8 mouse cellular contexts compared by ENCODE assay signal in the genomic region with DNA sequence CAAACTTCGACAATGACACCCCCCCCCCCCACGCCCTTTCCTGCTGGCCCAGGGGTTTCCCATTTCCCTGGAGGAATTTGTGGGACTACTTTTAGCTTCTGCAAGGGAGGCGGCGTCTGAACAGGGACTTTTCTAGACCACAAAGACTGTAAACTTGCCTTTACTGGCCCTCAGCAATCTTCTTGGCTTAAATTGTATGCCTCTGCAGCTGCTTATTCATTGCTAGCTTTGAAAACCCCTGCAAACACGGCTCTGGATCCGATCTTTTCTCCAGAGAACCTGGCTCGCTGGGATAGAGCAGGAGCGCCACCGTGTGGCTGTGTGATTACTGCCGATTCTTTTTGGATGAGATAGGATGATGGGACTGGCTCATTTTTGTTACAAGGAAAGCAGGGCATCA. TPM values are rescaled to one million over a fixed set of nuclear protein-coding genes. Genes with fewer than 3 reads are reported as not detected.
DNase-seq lines count a peak whose midpoint lies in the region; ATAC-seq and TF ChIP-seq lines count a peak whose summit lies in the region.

No protein-coding gene starts in this region.

- 0 out of 2 replicates have a peak overlapping the region, but pooled peaks have one; percentile 17 for H3K4me2 ChIP-seq in forebrain, embryonic 16.5 days (ENCODE audit: low read length)
- H3K4me2 ChIP-seq in neural tube, embryonic 14.5 days (ENCODE audit: low read depth, low read length) = no peak overlapping the region

- no peak for TF ChIP-seq POLR2A in testis, adult 2 months (IDR thresholded peaks at IDR 0.05; ENCODE audit: control insufficient read depth, low read depth, low read length)

- peak overlapping the region in 1 of 2 experiments; percentile 51; a peak in 1 of 4 replicates for H3K4me3 ChIP-seq in ES-E14 (ENCODE audit: insufficient read depth in 1 of 2, low read depth in 1 of 2, low read length in 2 of 2, poor library complexity in 1 of 2, severe bottlenecking in 1 of 2)
- H3K4me3 ChIP-seq in forebrain, embryonic 16.5 days (replicated peaks; ENCODE audit: low read length) = no peak overlapping the region
- H3K4me3 ChIP-seq in neural tube, embryonic 14.5 days (ENCODE audit: low read depth, low read length) = no peak overlapping the region
- H3K4me3 ChIP-seq in testis, adult 2 months (ENCODE audit: control insufficient read depth, low read depth, low read length) = no peak overlapping the region; the same call in 1 of the 2 replicates

- H3K27ac ChIP-seq in ES-E14 (ENCODE audit: insufficient read depth, low read depth, low read length, poor library complexity, severe bottlenecking) = no peak overlapping the region
- no peak overlapping the region for H3K27ac ChIP-seq in forebrain, embryonic 16.5 days (ENCODE audit: low read length)
- no peak overlapping the region for H3K27ac ChIP-seq in neural tube, embryonic 14.5 days (ENCODE audit: low read depth, low read length)
- peak overlapping the region; percentile 36; the same call in 1 of the 2 replicates for H3K27ac ChIP-seq in testis, adult 2 months (ENCODE audit: control insufficient read depth, insufficient read depth, low read depth, low read length)

- DNase-seq in ES-E14 (ENCODE audit: low read depth, low spot score) = peak; percentile 80
- peak; percentile 46 for DNase-seq in cerebellum, adult 11-12 months
- DNase-seq in heart, postnatal 36 days = peak; percentile 93 to 96
- peak; percentile 80 to 95 for DNase-seq in layer of hippocampus, adult 18-20 months (ENCODE audit: low spot score in 2 of 2)
- peak; percentile 79 to 80 for DNase-seq in lung, adult 18-20 months

- H3K9me3 ChIP-seq in ES-E14 (ENCODE audit: control insufficient read depth, insufficient read depth, low read depth, low read length) = no peaks in the 10 kb centered on the region
- H3K9me3 ChIP-seq in forebrain, embryonic 16.5 days (ENCODE audit: control insufficient read depth, low read length) = no peaks in the 10 kb centered on the region
- no peaks in the 10 kb centered on the region for H3K9me3 ChIP-seq in neural tube, embryonic 14.5 days (ENCODE audit: control insufficient read depth, low read length)

- peaks cover 0 to 2% of the 10 kb centered on the region in 2 experiments; a peak in 1 of 4 replicates for H3K4me1 ChIP-seq in ES-E14 (ENCODE audit: control insufficient read depth in 2 of 2, insufficient read depth in 2 of 2, low read length in 2 of 2, poor library complexity in 1 of 2)
- H3K4me1 ChIP-seq in forebrain, embryonic 16.5 days (replicated peaks; ENCODE audit: control insufficient read depth, insufficient read depth, low read length) = peaks cover 4% of the 10 kb centered on the region; the same call in 1 of the 2 replicates
- H3K4me1 ChIP-seq in neural tube, embryonic 14.5 days (ENCODE audit: control insufficient read depth, insufficient read depth, low read length) = no peaks in the 10 kb centered on the region
- peaks cover 2% of the 10 kb centered on the region; the same call in 1 of the 2 replicates for H3K4me1 ChIP-seq in testis, adult 2 months (ENCODE audit: control insufficient read depth, insufficient read depth, low read length)

- peak; percentile 80 for ATAC-seq in forebrain, embryonic 16.5 days
- ATAC-seq in neural tube, embryonic 14.5 days (ENCODE audit: low read depth) = peak; percentile 41; the same call in 1 of the 2 replicates

- in situ Hi-C loops in ES-E14 (cut with MboI; ENCODE audit: low sequenced_read_pairs in 2 of 2, unreplicated experiment in 2 of 2) = loop anchor here (5.0 to 25.0 kb wide), 2 partner anchors 188 to 423 kb away; a partner anchor contains a TSS

- intact Hi-C loops in heart, postnatal 36 days (cut with DNase I) = loop anchor here (1.0 to 5.0 kb wide), 7 partner anchors 138 to 613 kb away; a partner anchor contains a TSS

- H3K27me3 ChIP-seq in forebrain, embryonic 16.5 days (replicated peaks; ENCODE audit: control insufficient read depth, insufficient read depth, low read length) = no peaks in the 10 kb centered on the region
- no peaks in the 10 kb centered on the region for H3K27me3 ChIP-seq in neural tube, embryonic 14.5 days (ENCODE audit: control insufficient read depth, insufficient read depth, low read length)
- H3K27me3 ChIP-seq in testis, adult 2 months (ENCODE audit: control insufficient read depth, insufficient read depth, low read length) = no peaks in the 10 kb centered on the region

- H3K36me3 ChIP-seq in ES-E14 (ENCODE audit: control insufficient read depth, insufficient read depth, low read length, poor library complexity, severe bottlenecking) = no peaks in the 10 kb centered on the region
- no peaks in the 10 kb centered on the region for H3K36me3 ChIP-seq in forebrain, embryonic 16.5 days (ENCODE audit: control insufficient read depth, insufficient read depth)
- H3K36me3 ChIP-seq in neural tube, embryonic 14.5 days (ENCODE audit: control insufficient read depth, insufficient read depth, low read length) = no peaks in the 10 kb centered on the region
- H3K36me3 ChIP-seq in testis, adult 2 months (ENCODE audit: control insufficient read depth, insufficient read depth, low read length) = no peaks in the 10 kb centered on the region

- WGBS in forebrain, embryonic 16.5 days = 8% methylated on average over 10 of the region's 10 CpGs
- WGBS in neural tube, embryonic 14.5 days = 8% methylated on average over 10 of the region's 10 CpGs

- no peak overlapping the region for H3K9ac ChIP-seq in ES-E14 (ENCODE audit: insufficient read depth, low read depth, low read length, poor library complexity, severe bottlenecking)
- no peak overlapping the region for H3K9ac ChIP-seq in forebrain, embryonic 16.5 days (replicated peaks; ENCODE audit: low read depth, low read length)
- no peak overlapping the region for H3K9ac ChIP-seq in neural tube, embryonic 14.5 days (replicated peaks; ENCODE audit: low read depth, low read length)

- TF ChIP-seq CTCF in testis, adult 2 months (IDR thresholded peaks at IDR 0.05; ENCODE audit: control insufficient read depth, insufficient read depth, insufficient replicate concordance, low read depth, low read length) = peak; percentile 79; the same call in 1 of the 2 replicates

TF ChIP-seq in ES-E14, 5 proteins besides CTCF, POLR2A, EP300 and RAD21:
- TF ChIP-seq HCFC1 (IDR thresholded peaks at IDR 0.05; ENCODE audit: borderline replicate concordance, insufficient read depth, low read length) (no peak), ZC3H11A (IDR thresholded peaks at IDR 0.05; ENCODE audit: borderline replicate concordance, low read depth, low read length) (peak; percentile 95)

RNA-seq across cellular contexts. Expression of a gene that starts 32.7 kb away (rescaled TPM):
- total RNA-seq in ES-E14 (2012; rRNA removed) = not detected in 2 replicates
- not detected in 2 replicates for polyA plus RNA-seq in forebrain, embryonic 16.5 days (2015; fragmentation: Nextera tagmentation; extraction: Ambion mirVana)
- total RNA-seq in heart, postnatal 36 days (2021) = not detected
- total RNA-seq in layer of hippocampus, adult 18-20 months (2021) = not detected
- not detected in 2 replicates for polyA plus RNA-seq in neural tube, embryonic 14.5 days (2014; fragmentation: Nextera tagmentation; extraction: Ambion mirVana)
- 206 and 217 TPM in 2 replicates for polyA plus RNA-seq in testis, adult 2 months (2012; rRNA removed)
